Mouse (Mus musculus) lung, postnatal 14 days (tissue): ENCODE measurements around the gene Nbr1.
"Not testable (repeated sequence)": the region's sequence is repeated elsewhere in the genome, so short reads cannot be mapped to it uniquely, and the experiment has no call there.

ENCODE experiments used
- DNase-seq: peaks from one replicate; pipeline ENCODE4 v3.0.0; 2021

Nbr1 gene

GRCm38 (mm10) chr11:101626995-101627856 lies 75.3 kb downstream of the Nbr1 start, which contains the start of gene Rdm1:
Rdm1 (plus strand) TSS chr11:101627195.
- peak; percentile 82 for DNase-seq

DNA sequence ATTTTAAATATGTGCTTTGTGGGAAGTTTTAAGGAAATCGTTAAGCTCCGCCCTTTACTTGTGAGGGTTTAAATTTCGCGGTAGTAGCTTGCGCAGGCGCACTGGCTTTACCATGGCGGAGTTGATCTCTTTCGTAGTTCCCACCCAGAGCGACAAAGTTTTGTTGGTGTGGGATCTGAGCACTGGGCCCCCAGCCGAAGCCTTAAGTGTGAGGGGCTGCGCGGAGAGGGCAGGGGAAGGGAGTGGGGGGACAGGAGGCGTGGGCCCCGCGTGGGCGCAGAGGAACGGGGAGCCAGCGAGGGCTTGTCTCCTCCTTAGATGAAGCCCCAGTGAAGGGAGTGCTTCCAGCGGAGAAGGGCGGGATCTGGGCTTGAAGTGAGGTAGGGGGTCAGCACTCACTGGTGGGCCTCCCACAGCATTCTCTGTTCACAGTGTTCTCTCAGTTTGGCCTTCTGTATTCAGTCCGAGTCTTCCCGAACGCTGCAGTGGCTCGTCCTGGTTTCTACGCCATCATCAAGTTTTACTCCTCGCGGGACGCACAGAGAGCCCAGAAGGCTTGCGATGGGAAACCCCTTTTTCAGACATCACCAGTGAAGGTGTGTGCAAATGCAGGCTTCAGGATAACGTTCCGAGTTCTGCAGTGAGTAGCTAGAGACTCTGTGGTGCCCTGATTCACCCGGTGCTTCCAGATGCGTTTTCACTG lies 76.1 kb downstream of the Nbr1 start:
- peak; percentile 92 for DNase-seq

GRCm38 (mm10) chr11:101628733-101629417 lies 76.9 kb downstream of the Nbr1 start:
- not testable (repeated sequence) for DNase-seq
